Mouse (Mus musculus): Measurements from ENCODE around the gene Ppp1r12a.

DNA sequence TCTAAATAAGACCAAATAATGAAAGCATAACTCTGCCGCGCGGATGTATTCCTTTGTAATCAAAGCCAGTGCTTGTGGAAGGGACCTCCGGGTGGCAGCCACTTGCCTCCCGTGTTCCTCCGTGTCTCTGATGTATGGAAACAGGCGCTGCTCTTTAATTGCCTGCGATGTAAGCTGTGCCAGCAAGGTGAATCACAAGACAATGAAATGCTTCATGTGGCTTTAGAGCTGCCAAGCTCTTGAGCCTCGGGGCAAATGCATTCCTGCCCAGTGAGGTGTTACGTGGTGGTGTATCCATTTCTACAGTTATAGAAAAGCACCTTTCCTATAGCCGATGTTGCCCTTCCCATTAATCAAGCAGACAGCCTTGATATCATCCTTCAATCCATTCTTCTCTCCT is 145.8 kb downstream of the Ppp1r12a start:
- TF ChIP-seq GATA1 (IDR thresholded peaks at IDR 0.05; ENCODE audit: borderline replicate concordance, low read length) (no peak), FLI1 (IDR thresholded peaks at IDR 0.05; ENCODE audit: low read length) (no peak)
